Mouse (Mus musculus) embryonic fibroblast, embryonic 13.5 days (primary cell): ENCODE data around the gene Ppp1r9a.

Experiments used
- CTCF ChIP-seq: IDR thresholded peaks from 2 replicates; pipeline ENCODE4 v1.5.1; 2011; ENCODE audit warnings: mild to moderate bottlenecking, control low read depth, low read length, moderate library complexity, borderline replicate concordance; ENCODE audit not compliant: insufficient read depth
- POLR2A ChIP-seq: IDR thresholded peaks from 2 replicates; pipeline ENCODE4 v1.6.1; 2011; ENCODE audit warnings: low read depth, mild to moderate bottlenecking, control low read depth, low read length, moderate library complexity

DNA sequence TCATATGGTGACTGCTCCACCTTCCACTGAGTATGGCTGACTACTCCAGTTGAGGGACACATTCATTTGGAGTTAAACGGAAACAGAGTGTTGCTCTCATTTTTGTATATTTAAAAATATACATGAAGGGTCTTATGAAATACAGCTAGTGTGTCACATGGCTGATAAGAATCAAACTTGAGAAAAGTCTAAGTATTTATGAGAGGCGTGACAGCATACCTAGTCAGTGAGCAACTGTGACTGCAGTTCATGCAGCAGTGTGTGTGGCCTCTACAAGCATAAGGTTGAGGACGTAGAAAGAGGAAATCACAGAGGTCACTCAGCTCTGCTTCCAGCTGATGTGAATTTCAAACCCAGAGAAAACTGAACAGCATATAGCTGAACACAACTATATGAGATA lies 145.3 kb downstream of the Ppp1r9a start:
- TF ChIP-seq CTCF: no peak
- TF ChIP-seq POLR2A: no peak
